Mouse (Mus musculus) adrenal gland, postnatal 14 days (tissue): ENCODE measurements around the gene Tmem274. TPM values are rescaled to one million over a fixed set of nuclear protein-coding genes. Genes with fewer than 3 reads are reported as not detected.

Experiments
- DNase-seq: peaks from one replicate; pipeline ENCODE4 v3.0.0; 2021; ENCODE audit warnings: mixed read lengths
- total RNA-seq: library from RNA; stranded (reverse); gene quantifications from 2 replicates; pipeline ENCODE4 v1.2.3, GENCODE M21; 2021

Tmem274 gene
- total RNA-seq, 1 experiment from 2014 or later: not detected

- DNase-seq: peak; percentile 65
Measured at GRCm38 (mm10) chr4:149484566-149484965, 7.4 kb downstream of the Tmem274 start.

GRCm38 (mm10) chr4:149485053-149485824, 8.1 kb downstream of the Tmem274 start, which contains the start of the genes Nmnat1 and Lzic:
Gene Nmnat1, minus strand, starts transcription at chr4:149485202.
Gene Lzic, plus strand, starts transcription at chr4:149485229.
- peak; percentile 98 for DNase-seq

DNA sequence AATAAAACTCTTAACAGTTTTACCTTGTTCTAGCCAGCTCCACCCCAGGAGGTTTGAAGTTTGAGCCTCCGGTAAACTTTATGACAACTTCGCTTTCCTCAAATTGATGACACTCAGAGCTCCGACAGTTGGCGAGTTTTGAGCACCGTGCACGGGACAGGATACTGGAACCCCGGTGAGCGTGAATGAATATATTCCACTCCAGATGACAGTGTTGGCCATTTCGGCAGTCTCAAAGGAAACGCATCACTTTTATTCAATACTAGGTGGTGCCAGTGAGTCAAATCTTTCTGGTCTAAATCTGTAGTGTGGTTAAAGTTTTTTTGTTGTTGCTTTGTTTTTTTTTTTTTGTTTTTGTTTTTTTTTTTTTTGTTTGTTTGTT, 8.6 kb downstream of the Tmem274 start:
- peak; percentile 37 for DNase-seq

GRCm38 (mm10) chr4:149487729-149488128, 10.6 kb downstream of the Tmem274 start:
- no peak for DNase-seq

DNA sequence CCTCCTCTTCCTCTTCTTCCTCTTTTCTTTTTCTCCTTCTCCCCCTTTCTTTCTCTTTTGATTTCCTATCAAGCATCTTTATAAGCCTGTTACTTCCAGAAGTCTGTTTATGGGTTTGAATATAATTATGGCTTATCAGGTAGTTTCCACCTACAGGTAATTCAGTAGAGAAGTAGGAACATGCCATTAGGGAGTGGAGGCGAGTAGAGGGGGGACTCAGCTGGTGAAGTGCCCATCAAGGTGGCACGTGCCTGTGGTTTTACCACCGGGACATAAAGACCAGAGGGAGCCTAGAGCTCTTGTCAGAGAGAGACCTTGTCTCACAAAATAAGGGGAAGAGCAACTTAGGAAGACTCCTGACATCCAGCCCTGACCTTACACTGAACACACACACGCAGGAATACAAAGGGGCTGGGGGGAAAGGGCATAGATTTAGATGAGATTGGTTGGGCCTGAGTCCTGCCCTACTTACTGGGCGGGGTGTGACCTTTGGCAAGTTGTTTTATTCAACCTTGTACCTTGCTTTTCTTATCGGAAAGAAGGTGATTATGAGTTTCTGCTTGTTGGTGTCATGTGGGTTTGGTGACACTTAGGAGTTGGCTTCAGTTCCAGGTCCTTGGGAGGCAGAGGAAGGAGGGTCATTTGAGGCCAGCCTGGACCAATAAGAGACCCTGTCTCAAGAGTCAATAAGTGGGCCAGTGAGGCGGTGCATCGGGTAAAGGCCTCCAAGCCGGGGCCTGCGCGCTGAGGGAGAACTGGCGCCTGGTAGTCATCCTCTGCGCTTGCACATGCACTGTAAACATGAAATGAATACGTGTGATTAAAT, 12.4 kb downstream of the Tmem274 start:
- DNase-seq: no peak

GRCm38 (mm10) chr4:149491151-149491550, 14.0 kb downstream of the Tmem274 start:
- DNase-seq: no peak

- DNase-seq: no peak
Measured at GRCm38 (mm10) chr4:149496612-149497011, 19.4 kb downstream of the Tmem274 start.

DNA sequence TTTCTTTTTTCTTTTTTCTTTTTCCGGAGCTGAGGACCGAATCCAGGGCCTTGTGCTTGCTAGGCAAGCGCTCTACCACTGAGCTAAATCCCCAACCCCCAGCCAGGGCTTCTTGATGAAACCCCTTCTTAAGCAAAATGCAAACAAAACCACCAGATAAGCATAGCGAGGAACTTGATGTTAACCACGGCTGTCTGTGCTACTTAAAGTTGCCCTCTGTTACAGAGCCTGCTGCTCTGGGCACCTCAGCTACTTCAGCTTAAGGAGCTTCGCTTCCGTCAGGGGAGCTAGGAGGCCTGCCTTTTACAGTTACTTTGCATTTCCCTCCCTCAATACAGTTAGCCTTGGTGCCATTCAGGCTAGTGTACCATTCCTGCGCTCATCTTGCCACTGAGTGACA, 21.7 kb downstream of the Tmem274 start:
- DNase-seq: no peak

GRCm38 (mm10) chr4:149499790-149500189, 22.6 kb downstream of the Tmem274 start:
- DNase-seq: no peak

DNA sequence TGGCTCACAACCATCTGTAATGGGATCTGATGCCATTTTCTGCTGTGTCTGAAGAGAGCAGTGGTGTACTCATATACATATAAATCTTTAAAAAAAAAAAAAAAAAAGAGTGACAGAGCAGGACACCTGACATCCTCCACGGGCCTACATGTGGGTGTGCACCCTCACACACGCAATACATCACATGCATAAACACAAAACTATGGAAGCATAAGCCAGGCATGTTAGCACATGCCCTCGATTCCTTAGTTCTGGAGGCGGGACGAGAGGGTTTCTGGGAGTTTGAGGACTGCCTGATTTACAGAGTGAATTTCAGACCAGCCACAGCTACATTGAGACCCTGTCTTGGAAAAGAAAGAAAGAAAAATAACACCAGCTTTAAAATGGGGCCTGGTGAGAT, 27.2 kb downstream of the Tmem274 start:
- no peak for DNase-seq

DNA sequence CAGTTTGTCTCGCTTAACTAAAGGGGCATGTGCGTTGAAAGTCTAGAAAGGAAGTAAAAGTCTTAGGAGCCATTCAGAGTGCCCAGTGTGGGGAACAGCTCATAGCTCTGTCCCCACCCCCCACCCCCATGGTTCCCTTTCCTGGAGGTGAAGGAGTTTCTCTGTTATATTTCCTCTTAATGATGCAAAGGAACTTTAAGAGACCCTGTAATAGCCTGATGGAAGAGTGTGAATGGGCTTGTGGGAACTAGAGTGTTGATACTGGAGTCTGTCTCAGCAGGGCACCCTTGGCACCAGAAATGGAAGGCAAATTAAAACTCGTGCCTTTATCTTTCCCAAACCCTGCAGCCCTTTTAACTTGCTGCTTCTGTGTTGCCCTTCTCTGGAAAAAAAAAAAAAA, 27.7 kb downstream of the Tmem274 start:
- DNase-seq: no peak

GRCm38 (mm10) chr4:149505261-149505967, 28.2 kb downstream of the Tmem274 start:
- no peak for DNase-seq

DNA sequence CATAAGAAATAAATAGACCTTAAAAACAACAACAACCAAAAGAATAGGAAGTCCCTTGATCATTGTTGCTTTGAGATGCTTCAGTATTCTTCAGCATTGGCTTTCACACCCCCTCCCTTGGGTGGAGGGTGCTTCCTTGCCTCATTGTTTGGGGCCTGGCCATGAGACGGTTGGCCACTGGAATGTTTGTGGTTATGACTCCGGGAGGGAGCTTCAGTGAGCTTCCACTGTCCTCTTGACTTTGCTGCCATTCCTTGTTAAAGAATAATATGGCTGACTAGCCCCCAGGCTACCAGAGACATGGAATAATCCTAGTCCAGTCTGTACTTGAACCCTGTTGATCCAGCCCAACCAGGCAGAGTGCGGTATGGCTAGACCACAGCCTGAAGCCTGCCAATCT, 29.7 kb downstream of the Tmem274 start:
- no peak for DNase-seq

DNA sequence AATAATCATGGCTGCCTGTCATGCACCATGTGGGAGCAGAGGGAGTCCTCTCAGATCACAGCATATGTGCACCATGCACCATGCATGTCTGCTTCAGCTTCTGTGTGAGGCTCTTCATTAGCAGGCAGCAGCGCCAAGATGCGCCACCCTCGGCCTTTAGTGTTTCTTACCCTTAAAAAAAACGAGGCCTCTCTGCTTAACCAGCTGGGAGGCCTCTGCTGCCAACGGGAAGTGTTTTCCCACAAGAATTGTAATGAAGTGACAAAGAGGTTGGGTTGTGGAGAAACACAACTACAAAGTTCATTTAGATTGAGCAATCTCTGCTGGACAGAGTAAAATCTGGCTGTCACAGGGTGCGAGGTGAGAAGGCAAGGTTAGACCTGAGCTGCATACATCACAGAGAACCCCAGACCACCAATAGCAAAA, 34.1 kb downstream of the Tmem274 start:
- DNase-seq: no peak

DNA sequence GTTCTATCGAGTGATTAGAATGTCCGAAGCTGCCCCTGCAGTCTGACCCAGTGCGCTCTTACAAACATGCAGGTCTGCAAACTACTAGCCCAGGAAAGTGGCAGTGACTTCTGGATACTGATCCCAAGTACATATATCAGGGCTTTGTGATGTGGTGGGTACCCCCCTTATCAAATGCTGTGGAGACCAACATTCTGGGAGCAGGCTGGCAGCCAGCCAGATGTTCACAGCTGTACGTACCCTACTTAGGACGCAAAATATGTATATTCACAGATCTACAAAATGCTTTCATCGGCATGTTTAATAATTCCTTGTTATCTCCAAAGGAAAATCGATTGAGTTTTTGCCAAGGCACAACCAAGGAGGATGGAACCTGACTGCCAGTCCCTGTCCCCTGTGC, 34.9 kb downstream of the Tmem274 start:
- no peak for DNase-seq

- no peak for DNase-seq
Measured at GRCm38 (mm10) chr4:149515706-149516105, 38.5 kb downstream of the Tmem274 start.

- DNase-seq: peak; percentile 99
Measured at GRCm38 (mm10) chr4:149517868-149518340, 40.7 kb downstream of the Tmem274 start, which contains the start of gene Ctnnbip1. Gene Ctnnbip1, plus strand, starts transcription at chr4:149518236.

DNA sequence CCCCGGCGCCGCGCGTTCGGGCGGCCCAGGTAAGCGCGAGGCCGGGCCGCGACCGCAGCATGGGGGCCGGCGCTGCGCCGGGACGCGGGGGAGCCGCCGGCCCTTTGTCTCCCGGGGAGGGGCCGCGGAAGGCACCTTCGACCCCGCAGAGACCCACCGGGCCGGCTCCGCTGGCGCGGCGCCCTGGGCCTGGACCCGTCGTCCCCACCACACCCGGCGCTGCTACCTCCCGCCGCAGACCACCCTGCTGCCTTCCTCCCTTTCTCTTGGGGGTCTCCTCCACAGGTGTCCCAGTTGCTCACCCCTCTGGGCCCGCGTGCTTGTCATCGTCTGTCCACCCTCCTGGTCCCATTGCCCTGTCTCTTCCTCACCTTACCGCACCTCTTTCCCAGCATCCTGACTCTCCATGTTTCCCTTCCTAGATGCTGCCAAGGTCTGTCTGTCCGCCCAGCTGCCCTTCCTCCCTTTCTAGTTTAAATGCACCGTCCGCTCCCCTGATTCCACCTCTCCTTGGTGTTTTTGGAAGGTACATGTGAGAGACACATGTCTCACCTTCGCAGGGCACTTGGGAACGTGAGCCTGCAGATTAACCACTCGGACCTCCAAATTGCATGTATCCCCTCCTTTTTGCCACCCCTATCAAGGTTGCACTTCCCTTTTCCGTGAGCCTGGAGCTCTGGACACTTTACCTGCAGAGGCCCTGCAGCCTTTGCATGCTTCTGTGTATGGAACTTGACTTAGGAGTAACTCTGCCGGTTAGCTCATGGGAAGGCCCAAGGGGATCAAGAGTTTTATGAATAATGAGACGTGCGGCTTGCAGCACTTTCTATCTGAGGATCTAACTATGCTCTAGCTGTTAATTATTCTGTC, 41.4 kb downstream of the Tmem274 start:
- DNase-seq: no peak

GRCm38 (mm10) chr4:149521258-149521657, 44.1 kb downstream of the Tmem274 start:
- DNase-seq: no peak

GRCm38 (mm10) chr4:149523961-149524360, 46.8 kb downstream of the Tmem274 start:
- peak; percentile 37 for DNase-seq

DNA sequence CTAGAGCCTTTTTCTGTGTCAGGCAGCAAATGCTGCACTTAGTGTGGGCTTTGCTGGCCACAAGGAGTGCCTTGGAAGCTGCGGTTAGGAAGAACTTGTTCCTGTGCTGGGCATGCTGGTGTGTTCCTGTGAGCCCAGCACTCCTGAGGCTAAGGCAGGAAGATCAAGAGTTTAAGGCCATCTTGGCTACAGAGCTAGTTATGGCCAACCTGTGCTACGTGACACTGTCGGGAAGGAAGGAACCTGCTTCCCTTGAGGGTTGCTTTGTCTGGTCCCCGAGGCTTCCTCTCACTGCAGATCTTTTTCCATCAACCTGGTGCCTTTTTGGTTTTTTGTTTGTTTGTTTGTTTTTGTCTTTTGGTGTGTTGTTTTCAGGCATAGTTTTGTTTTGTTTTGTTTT, 48.0 kb downstream of the Tmem274 start:
- no peak for DNase-seq
